Mouse (Mus musculus): ENCODE data around the gene Exoc7.

DNA sequence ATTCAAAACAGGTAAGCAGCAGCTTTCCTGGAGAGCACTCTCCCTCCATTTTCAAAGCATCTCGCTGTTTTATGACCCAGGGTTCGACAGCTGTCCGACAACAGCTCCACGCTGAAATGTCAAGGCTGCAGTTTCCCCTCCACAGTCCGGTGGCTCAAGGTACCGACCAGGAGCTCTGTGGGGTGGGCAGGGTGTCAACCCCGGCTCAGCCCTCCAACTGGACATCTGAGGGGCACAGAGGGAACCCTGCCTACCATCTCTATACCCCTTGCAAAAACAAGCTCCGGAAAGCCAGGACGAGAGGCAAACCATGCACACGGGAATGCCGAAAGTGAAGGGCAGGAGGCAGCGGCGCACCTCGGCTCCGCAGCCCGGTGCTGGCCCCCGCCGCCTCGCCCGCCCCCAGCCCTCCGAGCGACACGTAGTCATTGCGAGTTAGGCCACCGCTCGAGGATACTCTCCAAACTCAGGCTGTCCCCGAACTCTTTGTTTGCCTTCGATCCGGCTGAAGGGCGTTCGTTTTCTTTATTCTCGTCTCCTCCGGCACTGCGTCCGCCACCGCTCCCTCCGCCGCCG, 33.5 kb downstream of the Exoc7 start:
- TF ChIP-seq CTCF (conservative IDR thresholded peaks at IDR 0.05; ENCODE audit: low read length) (no peak), POU5F1 (IDR thresholded peaks at IDR 0.05; ENCODE audit: borderline replicate concordance, low read length) (no peak)

Data from E14TG2a.4 (cell line).